Mouse (Mus musculus): ENCODE results near the gene Sorcs1. TPM values are rescaled to one million over a fixed set of nuclear protein-coding genes. Genes with fewer than 3 reads are reported as not detected.
A peak's percentile ranks its signal among the peaks of the same experiment; 100 is the strongest.

Gene Sorcs1
- polyA plus RNA-seq (2015; fragmentation: Nextera tagmentation; extraction: Ambion mirVana), result 2.9 and 3.9 TPM in 2 replicates

GRCm38 (mm10) chr19:50677903-50678896, at the start of gene Sorcs1:
Gene Sorcs1, minus strand, starts transcription at chr19:50678646.
- Histone ChIP-seq H3K27ac (no peak within 1 kb of the TSS), H3K4me2 (peak within 1 kb of the TSS; percentile 93), H3K27me3 (peaks cover 39% of the 10 kb centered on the region), H3K9ac (peak within 1 kb of the TSS; percentile 52), H3K4me3 (replicated peaks) (peak within 1 kb of the TSS; percentile 67), H3K9me3 (replicated peaks) (no peaks in the 10 kb centered on the region), H3K36me3 (no peaks in the 10 kb centered on the region), H3K4me1 (peaks cover 18% of the 10 kb centered on the region)
- ATAC-seq (replicated peaks; ENCODE audit: low FRiP score), result peak; percentile 95
- WGBS, result under 1% methylated on average over 64 of the region's 102 CpGs

- Histone ChIP-seq H3K9ac (no peak overlapping the region), H3K4me3 (replicated peaks) (no peak overlapping the region), H3K36me3 (no peaks in the 10 kb centered on the region), H3K27ac (no peak overlapping the region), H3K27me3 (peaks cover 12% of the 10 kb centered on the region; the same call in 1 of the 2 replicates), H3K4me2 (no peak overlapping the region), H3K4me1 (0 out of 2 replicates have a peak, but pooled peaks cover 3% of the 10 kb centered on the region), H3K9me3 (replicated peaks) (no peaks in the 10 kb centered on the region)
- 57% methylated on average over 2 of the region's 2 CpGs for WGBS
- ATAC-seq (replicated peaks; ENCODE audit: low FRiP score), result no peak
Observed at GRCm38 (mm10) chr19:50683277-50683676, 4.8 kb upstream of the Sorcs1 start.

GRCm38 (mm10) chr19:50678946-50679345, 500 bp upstream of the Sorcs1 start:
- peak overlapping the region; percentile 93 for H3K4me2 ChIP-seq
- 0 out of 2 replicates have a peak, but pooled peaks have one; percentile 27 for ATAC-seq (replicated peaks; ENCODE audit: low FRiP score)
- H3K9me3 ChIP-seq (replicated peaks), result no peaks in the 10 kb centered on the region
- H3K36me3 ChIP-seq, result no peaks in the 10 kb centered on the region
- H3K4me3 ChIP-seq (replicated peaks), result peak overlapping the region; percentile 67
- no peak overlapping the region for H3K27ac ChIP-seq
- H3K9ac ChIP-seq, result peak overlapping the region; percentile 52
- peaks cover 39% of the 10 kb centered on the region for H3K27me3 ChIP-seq
- peaks cover 18% of the 10 kb centered on the region for H3K4me1 ChIP-seq
- 0% methylated on average over 2 of the region's 2 CpGs for WGBS

- no peak for ATAC-seq (replicated peaks; ENCODE audit: low FRiP score)
- Histone ChIP-seq H3K9me3 (replicated peaks) (no peaks in the 10 kb centered on the region), H3K9ac (no peak overlapping the region), H3K27ac (no peak overlapping the region), H3K27me3 (peaks cover 39% of the 10 kb centered on the region), H3K4me1 (peaks cover 18% of the 10 kb centered on the region), H3K4me2 (peak overlapping the region; percentile 93), H3K4me3 (replicated peaks) (peak overlapping the region; percentile 67), H3K36me3 (no peaks in the 10 kb centered on the region)
- 35% methylated on average over 19 of the region's 19 CpGs for WGBS
Observed at GRCm38 (mm10) chr19:50676578-50677524, 1.6 kb downstream of the Sorcs1 start.

GRCm38 (mm10) chr19:50674921-50675320, 3.5 kb downstream of the Sorcs1 start:
- Histone ChIP-seq H3K9ac (no peak overlapping the region), H3K27ac (no peak overlapping the region), H3K36me3 (no peaks in the 10 kb centered on the region), H3K4me1 (peaks cover 18% of the 10 kb centered on the region), H3K4me3 (replicated peaks) (no peak overlapping the region), H3K27me3 (peaks cover 32% of the 10 kb centered on the region), H3K9me3 (replicated peaks) (no peaks in the 10 kb centered on the region), H3K4me2 (no peak overlapping the region)
- 80% methylated on average over 5 of the region's 5 CpGs for WGBS
- ATAC-seq (replicated peaks; ENCODE audit: low FRiP score), result no peak

GRCm38 (mm10) chr19:50667516-50667915, 10.9 kb downstream of the Sorcs1 start:
- Histone ChIP-seq H3K4me3 (replicated peaks) (no peak overlapping the region), H3K9ac (no peak overlapping the region), H3K9me3 (replicated peaks) (no peaks in the 10 kb centered on the region), H3K36me3 (no peaks in the 10 kb centered on the region), H3K27me3 (no peaks in the 10 kb centered on the region), H3K4me1 (no peaks in the 10 kb centered on the region), H3K4me2 (no peak overlapping the region), H3K27ac (no peak overlapping the region)
- WGBS, result 82% methylated on average over 8 of the region's 8 CpGs
- ATAC-seq (replicated peaks; ENCODE audit: low FRiP score), result no peak

- H3K4me2 ChIP-seq, result no peak overlapping the region
- H3K4me1 ChIP-seq, result no peaks in the 10 kb centered on the region
- H3K27ac ChIP-seq, result no peak overlapping the region
- H3K9ac ChIP-seq, result no peak overlapping the region
- H3K36me3 ChIP-seq, result no peaks in the 10 kb centered on the region
- no peak overlapping the region for H3K4me3 ChIP-seq (replicated peaks)
- 85% methylated on average over 1 of the region's 1 CpGs for WGBS
- no peaks in the 10 kb centered on the region for H3K27me3 ChIP-seq
- no peaks in the 10 kb centered on the region for H3K9me3 ChIP-seq (replicated peaks)
- ATAC-seq (replicated peaks; ENCODE audit: low FRiP score), result no peak
Observed at GRCm38 (mm10) chr19:50664311-50664710, 14.1 kb downstream of the Sorcs1 start.

- no peak overlapping the region for H3K4me2 ChIP-seq
- no peak overlapping the region for H3K4me3 ChIP-seq (replicated peaks)
- no peaks in the 10 kb centered on the region for H3K4me1 ChIP-seq
- WGBS, result 62% methylated on average over 4 of the region's 4 CpGs
- H3K27ac ChIP-seq, result no peak overlapping the region
- H3K27me3 ChIP-seq, result no peaks in the 10 kb centered on the region
- no peak for ATAC-seq (replicated peaks; ENCODE audit: low FRiP score)
- no peaks in the 10 kb centered on the region for H3K36me3 ChIP-seq
- no peak overlapping the region for H3K9ac ChIP-seq
- no peaks in the 10 kb centered on the region for H3K9me3 ChIP-seq (replicated peaks)
Observed at GRCm38 (mm10) chr19:50659144-50659543, 19.3 kb downstream of the Sorcs1 start.

GRCm38 (mm10) chr19:50652750-50653149, 25.7 kb downstream of the Sorcs1 start:
- Histone ChIP-seq H3K9me3 (replicated peaks) (no peaks in the 10 kb centered on the region), H3K36me3 (no peaks in the 10 kb centered on the region), H3K27me3 (no peaks in the 10 kb centered on the region), H3K4me2 (no peak overlapping the region), H3K4me3 (replicated peaks) (no peak overlapping the region), H3K27ac (no peak overlapping the region), H3K9ac (no peak overlapping the region), H3K4me1 (no peaks in the 10 kb centered on the region)
- no peak for ATAC-seq (replicated peaks; ENCODE audit: low FRiP score)
- WGBS, result 51% methylated on average over 5 of the region's 5 CpGs

GRCm38 (mm10) chr19:50643836-50644235, 34.6 kb downstream of the Sorcs1 start:
- no peaks in the 10 kb centered on the region for H3K36me3 ChIP-seq
- no peak overlapping the region for H3K27ac ChIP-seq
- H3K4me1 ChIP-seq, result no peaks in the 10 kb centered on the region
- ATAC-seq (replicated peaks; ENCODE audit: low FRiP score), result no peak
- no peak overlapping the region for H3K4me3 ChIP-seq (replicated peaks)
- no peak overlapping the region for H3K4me2 ChIP-seq
- no peaks in the 10 kb centered on the region for H3K27me3 ChIP-seq
- no peak overlapping the region for H3K9ac ChIP-seq
- WGBS, result 79% methylated on average over 1 of the region's 1 CpGs
- H3K9me3 ChIP-seq (replicated peaks), result no peaks in the 10 kb centered on the region

- Histone ChIP-seq H3K4me2 (no peak overlapping the region), H3K4me3 (replicated peaks) (no peak overlapping the region), H3K9ac (no peak overlapping the region), H3K9me3 (replicated peaks) (no peaks in the 10 kb centered on the region), H3K27me3 (no peaks in the 10 kb centered on the region), H3K4me1 (no peaks in the 10 kb centered on the region), H3K36me3 (no peaks in the 10 kb centered on the region), H3K27ac (no peak overlapping the region)
- 76% methylated on average over 1 of the region's 1 CpGs for WGBS
- ATAC-seq (replicated peaks; ENCODE audit: low FRiP score), result no peak
Observed at GRCm38 (mm10) chr19:50642121-50642520, 36.3 kb downstream of the Sorcs1 start.
